Mouse (Mus musculus) adrenal gland, adult 2 months (tissue): ENCODE results near the gene Polr2h. TPM values are rescaled to one million over a fixed set of nuclear protein-coding genes. Genes with fewer than 3 reads are reported as not detected.
A peak's percentile ranks its signal among the peaks of the same experiment; 100 is the strongest.
"Not testable (repeated sequence)": the region's sequence is repeated elsewhere in the genome, so short reads cannot be mapped to it uniquely, and the experiment has no call there.

Experiments
- DNase-seq: peaks from one replicate; pipeline ENCODE4 v3.0.0; 2021
- long read RNA-seq: library from polyadenylated mRNA; stranded (forward); transcript quantifications from one replicate; pipeline ENCODE4 v2.0.0, GENCODE M21; 2021
- polyA plus RNA-seq: library from polyadenylated mRNA; depleted of rRNA; stranded (reverse); fragments of >200 nt; gene quantifications from 2 replicates; pipeline ENCODE4 v1.2.3, GENCODE M21; 2012; rRNA removed
- total RNA-seq, 2 experiments: library from RNA; stranded (reverse); gene quantifications; 2 replicates each; pipeline ENCODE4 v1.2.3; 2021

The Polr2h gene
- total RNA-seq (10 to 100 TPM; 31.2 to 45.2 TPM), polyA plus RNA-seq (9.3 and 9.5 TPM in 2 replicates)
- long read RNA-seq, transcript Polr2h-201 (5 exons, 950 nt) = major isoform, 37 of 41 reads
- long read RNA-seq, partial matches to known transcripts = 0 of 41 reads
- long read RNA-seq, other reads (novel, unspliced or antisense) = 2 of 41 reads

- peak; percentile 99 for DNase-seq
These were observed at the start of gene Polr2h, which contains the start of gene Clcn2 for GRCm38 (mm10) chr16:20717181-20717977. Gene Polr2h, plus strand, starts transcription at chr16:20717665. Gene Clcn2, minus strand, starts transcription at chr16:20717746.

- not testable (repeated sequence) for DNase-seq
These were observed 49.5 kb upstream of the Polr2h start, which contains the start of gene Eif4g1 for GRCm38 (mm10) chr16:20668013-20668412. Gene Eif4g1, plus strand, starts transcription at chr16:20668313.

- no peak for DNase-seq
These were observed 47.2 kb upstream of the Polr2h start for GRCm38 (mm10) chr16:20670291-20670690.

- no peak for DNase-seq
These were observed 45.6 kb upstream of the Polr2h start for GRCm38 (mm10) chr16:20671886-20672285.

- DNase-seq = peak; percentile 98
These were observed 45.0 kb upstream of the Polr2h start for GRCm38 (mm10) chr16:20672500-20672902.

- DNase-seq = peak; percentile 80
These were observed 44.3 kb upstream of the Polr2h start for GRCm38 (mm10) chr16:20672965-20673705.

GRCm38 (mm10) chr16:20673706-20674303 lies 43.7 kb upstream of the Polr2h start:
- peak; percentile 76 for DNase-seq

GRCm38 (mm10) chr16:20675213-20675612 lies 42.3 kb upstream of the Polr2h start:
- DNase-seq = no peak

GRCm38 (mm10) chr16:20676702-20677101 lies 40.8 kb upstream of the Polr2h start:
- DNase-seq = no peak

- DNase-seq = no peak
These were observed 40.1 kb upstream of the Polr2h start for GRCm38 (mm10) chr16:20677380-20677779.

GRCm38 (mm10) chr16:20677974-20678675 lies 39.3 kb upstream of the Polr2h start:
- peak; percentile 97 for DNase-seq

GRCm38 (mm10) chr16:20690774-20691173 lies 26.7 kb upstream of the Polr2h start:
- no peak for DNase-seq

GRCm38 (mm10) chr16:20691617-20692016 lies 25.8 kb upstream of the Polr2h start:
- no peak for DNase-seq

- no peak for DNase-seq
These were observed 25.1 kb upstream of the Polr2h start for GRCm38 (mm10) chr16:20692241-20692965.

GRCm38 (mm10) chr16:20693111-20693701 lies 24.3 kb upstream of the Polr2h start, which contains the start of gene Fam131a:
Gene Fam131a, plus strand, starts transcription at chr16:20693241.
- peak; percentile 94 for DNase-seq

GRCm38 (mm10) chr16:20694781-20695180 lies 22.7 kb upstream of the Polr2h start:
- no peak for DNase-seq

- peak; percentile 90 for DNase-seq
These were observed 21.7 kb upstream of the Polr2h start for GRCm38 (mm10) chr16:20695622-20696323.

- no peak for DNase-seq
These were observed 18.2 kb upstream of the Polr2h start for GRCm38 (mm10) chr16:20699266-20699665.

- DNase-seq = no peak
These were observed 17.4 kb upstream of the Polr2h start for GRCm38 (mm10) chr16:20700036-20700435.

- DNase-seq = no peak
These were observed 16.1 kb upstream of the Polr2h start for GRCm38 (mm10) chr16:20701316-20701715.
